Mouse (Mus musculus) spleen, postnatal 4 days (tissue): ENCODE measurements around the gene Adamts15.

Source experiments
- DNase-seq, 2 experiments: peaks; one replicate each; pipeline ENCODE4 v3.0.0; 2022; ENCODE audit warnings: low spot score in 2 of 2

Gene Adamts15

GRCm38 (mm10) chr9:30921261-30922103 is 770 bp downstream of the Adamts15 start:
- no peak for DNase-seq

- no peak for DNase-seq
Measured at GRCm38 (mm10) chr9:30920736-30921135, 1.5 kb downstream of the Adamts15 start.

- no peak for DNase-seq
Measured at GRCm38 (mm10) chr9:30919686-30920085, 2.6 kb downstream of the Adamts15 start.

GRCm38 (mm10) chr9:30918466-30919356 is 3.5 kb downstream of the Adamts15 start:
- no peak for DNase-seq

GRCm38 (mm10) chr9:30916266-30916968 is 5.8 kb downstream of the Adamts15 start:
- no peak for DNase-seq

GRCm38 (mm10) chr9:30914241-30914640 is 8.0 kb downstream of the Adamts15 start:
- no peak for DNase-seq

- no peak for DNase-seq
Measured at GRCm38 (mm10) chr9:30913429-30913828, 8.8 kb downstream of the Adamts15 start.

- DNase-seq, result no peak
Measured at GRCm38 (mm10) chr9:30912161-30912560, 10.1 kb downstream of the Adamts15 start.

- no peak for DNase-seq
Measured at GRCm38 (mm10) chr9:30910491-30910890, 11.8 kb downstream of the Adamts15 start.

GRCm38 (mm10) chr9:30908973-30909372 is 13.3 kb downstream of the Adamts15 start:
- no peak for DNase-seq

GRCm38 (mm10) chr9:30908296-30908690 is 14.0 kb downstream of the Adamts15 start:
- DNase-seq, result no peak

GRCm38 (mm10) chr9:30907677-30908295 is 14.5 kb downstream of the Adamts15 start:
- DNase-seq, result no peak

- no peak for DNase-seq
Measured at GRCm38 (mm10) chr9:30906426-30906825, 15.8 kb downstream of the Adamts15 start.

- DNase-seq, result no peak
Measured at GRCm38 (mm10) chr9:30905861-30906260, 16.4 kb downstream of the Adamts15 start.

GRCm38 (mm10) chr9:30903266-30903665 is 19.0 kb downstream of the Adamts15 start:
- DNase-seq, result no peak

- no peak for DNase-seq
Measured at GRCm38 (mm10) chr9:30902641-30903040, 19.6 kb downstream of the Adamts15 start.

- no peak for DNase-seq
Measured at GRCm38 (mm10) chr9:30902152-30902551, 20.1 kb downstream of the Adamts15 start.

GRCm38 (mm10) chr9:30897169-30897568 is 25.1 kb downstream of the Adamts15 start:
- DNase-seq, result no peak

GRCm38 (mm10) chr9:30896752-30897151 is 25.5 kb downstream of the Adamts15 start:
- no peak for DNase-seq

- no peak for DNase-seq
Measured at GRCm38 (mm10) chr9:30895618-30896017, 26.6 kb downstream of the Adamts15 start.

- no peak for DNase-seq
Measured at GRCm38 (mm10) chr9:30886276-30886675, 36.0 kb downstream of the Adamts15 start.

GRCm38 (mm10) chr9:30880553-30880952 is 41.7 kb downstream of the Adamts15 start:
- DNase-seq, result no peak
